Mouse (Mus musculus) monocyte, adult 2 months (primary cell): ENCODE results near the gene Crybg3.

ENCODE experiments used
- DNase-seq, 2 experiments: peaks; one replicate each; pipeline ENCODE4 v3.0.0; 2022; ENCODE audit warnings: low spot score in 2 of 2, low read depth in 1 of 2

The Crybg3 gene

DNA sequence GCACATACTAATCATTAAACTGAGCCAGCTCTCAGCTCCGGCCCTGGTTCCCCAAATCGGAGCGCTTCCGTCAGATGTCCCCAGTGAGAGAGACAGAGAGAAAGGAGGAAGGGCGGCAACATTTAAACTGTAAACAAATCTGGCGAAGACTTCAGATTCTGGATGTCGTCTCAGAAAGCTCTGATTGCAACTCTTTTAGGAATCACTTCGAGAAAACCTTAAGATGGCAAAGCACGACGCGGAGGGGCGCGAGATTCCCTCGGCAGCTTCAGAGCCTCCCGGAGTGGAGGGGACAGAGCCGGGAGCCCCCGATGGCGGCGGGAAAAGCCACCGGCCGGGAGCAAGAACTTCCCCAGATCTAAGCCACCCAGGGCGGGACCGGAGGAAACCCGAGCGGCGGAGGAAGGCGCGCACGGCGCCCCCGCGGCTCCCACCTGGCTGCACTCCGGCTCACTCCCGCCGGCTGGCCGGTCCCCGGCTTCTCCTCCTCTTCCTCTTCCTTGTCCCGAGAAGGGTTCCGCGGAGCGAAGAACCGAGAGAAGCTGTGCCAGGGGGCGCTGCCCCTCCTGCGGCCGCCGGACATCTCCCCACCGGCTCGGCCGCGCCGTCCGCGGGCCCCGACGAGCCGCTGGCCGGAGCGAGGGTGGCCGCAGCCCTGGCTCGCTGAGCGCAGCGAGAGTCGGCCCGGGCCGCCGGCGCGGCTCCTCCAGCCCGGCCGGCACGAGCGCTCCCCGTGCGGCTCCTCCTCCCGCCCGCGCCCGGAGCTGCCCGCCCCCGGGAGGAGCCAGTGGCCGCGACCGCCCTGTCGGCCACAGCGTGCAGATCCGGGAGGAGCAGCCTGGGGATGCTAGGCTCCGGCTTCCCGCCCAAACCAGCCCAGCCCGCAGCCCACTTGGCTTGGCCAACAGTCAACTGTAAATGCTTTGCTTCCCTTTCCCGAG, at the start of gene Crybg3:
Gene Crybg3, minus strand, starts transcription at position 669 of the 941 bp plus-strand sequence.
- DNase-seq, result peak; percentile 42 to 49

DNA sequence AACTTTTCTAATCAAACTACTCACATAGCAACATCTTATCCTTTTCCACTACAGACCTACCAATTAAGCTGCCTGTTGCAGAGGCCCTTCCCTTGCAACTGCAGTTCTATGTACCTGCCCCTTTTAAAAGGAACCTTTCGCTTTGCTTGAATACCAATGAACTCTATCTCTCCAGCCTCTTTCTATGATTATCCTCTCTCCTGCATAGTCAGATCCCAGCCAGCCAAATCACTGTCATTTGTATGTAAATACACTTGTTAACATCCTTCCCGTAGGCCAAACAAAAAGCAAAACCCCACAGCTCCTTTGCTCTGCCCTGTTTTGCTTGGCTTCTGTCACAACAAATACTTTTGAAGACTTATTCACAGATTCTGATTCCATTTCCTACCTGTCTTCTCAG, 43.0 kb upstream of the Crybg3 start:
- no peak for DNase-seq

DNA sequence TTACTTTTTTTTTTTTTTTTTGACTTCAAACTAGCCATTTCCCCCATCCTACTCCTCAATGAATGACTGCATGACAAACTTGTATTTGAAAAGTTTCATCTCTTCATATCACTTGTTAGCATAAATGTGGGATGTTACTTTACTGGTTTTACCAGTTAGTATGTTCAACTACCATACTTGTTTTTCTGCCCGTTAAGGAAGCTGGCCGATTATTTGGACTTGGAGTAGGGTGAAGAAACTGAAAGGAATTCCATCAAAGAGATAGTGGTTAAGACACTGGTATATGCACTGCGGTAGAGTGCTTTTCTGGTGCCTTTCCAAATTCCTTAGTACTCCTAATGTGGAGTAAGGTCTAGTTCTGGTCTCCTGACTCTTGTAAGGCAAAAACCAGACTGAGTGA, 39.2 kb upstream of the Crybg3 start:
- no peak for DNase-seq

DNA sequence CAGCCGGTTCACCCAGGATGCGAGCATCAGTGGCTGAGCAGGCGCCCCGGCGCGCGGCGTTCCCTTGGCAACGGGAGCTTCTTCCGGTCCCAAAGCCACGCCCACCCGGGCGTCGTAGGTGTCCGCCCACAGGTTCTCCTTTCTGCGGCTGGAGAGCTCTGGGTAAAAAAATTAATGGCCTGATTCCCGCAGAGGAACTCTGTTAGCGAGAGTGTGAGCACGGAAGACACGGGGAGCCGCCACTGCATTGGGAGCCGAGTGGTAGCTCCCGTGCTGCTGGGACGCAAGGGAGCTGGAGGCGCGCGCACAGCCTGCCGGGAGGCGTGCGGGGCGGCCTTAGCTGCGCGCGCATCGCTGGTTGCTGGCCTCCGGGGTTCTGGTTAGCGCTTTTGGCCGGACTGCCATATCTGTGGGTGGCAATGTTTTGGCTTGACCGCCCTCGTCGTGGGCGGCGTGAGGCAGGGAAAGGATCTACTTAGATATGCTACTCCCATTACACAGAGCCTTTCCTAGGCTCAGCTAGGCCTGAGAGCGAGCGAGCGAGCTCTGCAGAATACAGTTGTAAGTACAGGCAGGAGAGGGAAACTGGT, 38.4 kb upstream of the Crybg3 start, which contains the start of gene Arl6:
Gene Arl6, minus strand, starts transcription at position 290 of the 590 bp plus-strand sequence.
- peak; percentile 62 to 87 for DNase-seq

DNA sequence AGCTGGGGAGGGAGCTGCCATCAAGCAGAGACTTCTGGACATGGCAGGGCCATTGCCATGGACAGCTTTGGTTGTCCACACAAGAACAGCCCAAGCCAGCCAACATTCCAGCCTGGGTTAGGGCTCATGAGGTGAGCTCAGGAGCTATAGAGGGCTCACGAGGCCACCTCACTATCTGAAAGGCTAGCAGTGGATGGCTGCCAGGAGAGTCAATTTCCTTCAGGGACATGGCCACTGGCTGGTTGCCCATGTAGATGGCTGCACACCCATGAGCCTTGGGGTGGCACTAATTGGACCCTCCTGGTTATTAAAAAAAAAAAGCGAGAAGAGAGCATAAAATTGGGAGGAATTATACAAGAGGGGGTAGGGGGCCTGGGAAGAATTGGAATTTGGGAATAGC, 33.8 kb upstream of the Crybg3 start:
- no peak for DNase-seq

DNA sequence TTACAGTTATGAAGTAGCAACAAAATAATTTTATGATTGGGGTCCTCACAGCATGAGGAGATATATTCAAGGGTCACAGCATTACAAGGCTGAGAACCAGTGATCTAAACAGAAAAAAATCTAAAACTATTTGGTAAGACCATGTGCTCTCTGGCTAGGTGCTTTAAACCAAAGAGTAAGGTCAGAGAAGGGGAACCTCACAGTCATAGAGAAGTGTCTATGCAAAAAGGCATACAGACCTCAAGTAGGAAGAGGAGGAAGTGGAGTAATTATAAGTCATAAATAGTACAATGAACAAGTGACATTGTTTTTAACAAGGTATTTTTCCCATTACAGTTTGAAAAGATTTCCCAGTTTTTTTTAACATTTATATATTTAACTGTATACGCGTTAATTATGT, 20.8 kb upstream of the Crybg3 start:
- DNase-seq, result no peak

DNA sequence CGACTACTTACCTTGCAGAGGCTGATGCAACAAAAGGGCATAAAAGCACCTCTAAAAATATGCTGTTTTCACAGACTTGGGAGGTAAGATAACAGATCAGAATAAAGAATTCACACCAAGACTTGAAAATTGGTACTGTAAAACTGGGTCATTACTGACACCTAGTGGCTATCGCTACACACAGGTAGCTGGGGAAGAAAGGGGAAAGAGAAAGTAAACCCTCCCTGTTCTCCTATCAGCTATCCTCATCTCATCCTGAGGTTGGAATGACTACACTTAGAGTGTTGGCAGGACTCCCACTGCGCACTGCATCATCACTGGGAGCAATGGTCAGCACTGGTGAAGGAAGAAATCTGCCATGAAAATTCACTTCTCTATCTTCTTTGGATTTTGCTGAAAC, 16.4 kb upstream of the Crybg3 start:
- no peak for DNase-seq

DNA sequence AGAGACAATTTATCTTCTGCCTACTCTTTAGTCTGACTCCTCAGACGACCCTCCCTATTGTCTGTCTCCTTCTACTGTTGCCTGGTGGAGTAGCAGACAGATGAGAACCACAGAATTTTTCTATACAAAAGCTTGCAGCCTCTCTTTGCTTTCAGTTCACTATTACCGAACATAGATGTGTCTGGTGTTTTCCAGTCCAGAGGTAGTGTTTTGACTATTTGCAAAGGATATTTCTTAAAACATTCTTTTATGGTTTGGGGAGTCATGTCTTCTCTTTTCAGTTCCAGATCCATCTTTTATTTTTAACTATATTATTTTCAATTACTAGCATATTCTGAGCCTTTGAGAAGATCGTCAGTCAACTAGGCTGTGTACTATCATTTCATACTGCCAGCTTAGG, 14.9 kb upstream of the Crybg3 start:
- no peak for DNase-seq

DNA sequence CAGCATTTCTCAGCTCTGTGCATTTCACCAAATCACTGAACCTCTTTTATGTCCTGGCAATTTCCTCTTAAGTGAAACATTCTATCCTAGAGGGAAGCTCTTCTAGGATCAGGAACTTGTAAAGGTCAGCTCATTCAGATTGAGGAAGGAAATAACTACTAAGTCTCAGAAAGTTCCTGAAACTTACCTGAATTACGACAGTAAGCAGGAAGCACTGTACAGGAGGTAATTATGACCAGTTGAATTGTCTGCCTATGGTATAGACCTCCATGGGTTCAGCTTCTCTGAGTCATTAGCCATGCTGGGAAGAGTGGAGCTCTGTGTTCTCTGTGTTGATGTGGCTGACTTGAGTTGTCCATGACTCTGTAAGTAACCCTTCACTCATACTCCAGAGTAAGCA, 10.0 kb upstream of the Crybg3 start:
- no peak for DNase-seq

DNA sequence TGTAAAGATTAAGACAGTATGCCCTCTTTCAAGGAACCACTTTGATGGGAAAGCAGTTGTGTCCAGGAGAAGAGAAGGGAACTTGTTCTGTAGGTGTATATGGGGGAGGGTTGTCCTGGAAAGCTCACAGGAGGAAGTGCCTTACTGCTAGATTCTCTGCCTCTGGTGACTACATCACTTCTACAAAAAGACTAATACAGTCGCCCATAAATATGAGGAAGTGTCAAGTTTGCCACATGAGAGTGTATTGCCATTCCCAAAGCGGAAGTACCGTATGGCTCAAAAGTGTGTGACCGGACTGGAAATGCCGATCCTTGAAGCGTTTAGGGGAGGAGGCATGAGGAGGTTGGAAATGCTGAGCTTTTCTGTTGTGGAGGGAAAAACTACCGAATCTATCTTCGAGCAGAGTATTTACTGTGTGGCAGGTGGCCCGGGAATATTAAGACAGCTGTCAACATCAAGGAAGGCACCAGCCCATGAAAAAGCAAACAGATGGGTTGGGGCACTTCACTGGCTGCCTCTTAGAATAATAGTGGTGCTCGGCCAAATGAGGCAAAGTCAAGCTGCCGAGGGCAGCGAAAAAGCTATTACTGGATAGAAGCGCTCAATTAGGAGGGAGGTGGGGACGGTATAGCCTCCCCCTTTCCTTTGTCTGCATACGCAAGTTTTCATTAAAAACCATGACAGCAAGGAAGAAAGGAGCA, 3.5 kb upstream of the Crybg3 start:
- DNase-seq, result peak; percentile 10 to 19

DNA sequence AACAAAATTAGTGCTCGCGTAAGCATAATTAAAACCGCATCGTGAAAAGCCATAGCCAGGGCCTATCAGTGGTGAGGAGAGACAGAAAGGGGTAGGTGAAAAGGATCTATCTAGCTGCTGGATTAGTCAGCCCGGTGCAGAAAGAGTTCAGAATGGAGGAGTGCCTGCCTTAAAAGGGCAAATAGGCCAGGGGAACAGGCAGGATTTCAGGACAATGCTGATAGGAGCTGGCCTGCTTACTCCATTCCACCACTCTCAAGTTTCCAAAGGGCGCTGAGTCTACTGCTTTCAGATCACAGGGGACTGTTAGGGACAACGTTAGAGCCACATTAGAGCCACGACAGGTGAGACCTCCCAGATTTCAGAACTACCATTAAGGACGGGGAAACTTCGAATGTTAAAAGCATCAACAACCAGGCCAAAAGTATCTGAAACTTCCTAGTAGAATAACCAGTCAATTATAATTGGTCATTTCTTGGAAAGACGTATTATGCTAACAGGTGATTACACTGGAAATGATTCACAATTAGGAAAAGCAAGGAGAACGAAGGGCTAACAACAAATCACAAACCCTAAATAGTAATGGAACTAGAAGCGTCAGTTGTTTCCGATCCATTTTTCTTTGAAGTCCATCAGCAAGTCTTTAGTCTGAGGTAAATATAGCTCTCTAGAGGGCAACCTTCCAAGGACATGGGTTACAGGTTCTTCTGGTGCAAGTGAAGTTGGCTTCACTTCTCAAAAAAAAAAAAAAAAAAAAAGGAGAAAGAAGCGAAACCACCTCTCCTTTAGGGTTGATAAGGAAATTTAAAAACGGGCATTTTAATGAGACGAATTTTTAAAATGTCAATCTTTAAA, 1.1 kb downstream of the Crybg3 start:
- no peak for DNase-seq

DNA sequence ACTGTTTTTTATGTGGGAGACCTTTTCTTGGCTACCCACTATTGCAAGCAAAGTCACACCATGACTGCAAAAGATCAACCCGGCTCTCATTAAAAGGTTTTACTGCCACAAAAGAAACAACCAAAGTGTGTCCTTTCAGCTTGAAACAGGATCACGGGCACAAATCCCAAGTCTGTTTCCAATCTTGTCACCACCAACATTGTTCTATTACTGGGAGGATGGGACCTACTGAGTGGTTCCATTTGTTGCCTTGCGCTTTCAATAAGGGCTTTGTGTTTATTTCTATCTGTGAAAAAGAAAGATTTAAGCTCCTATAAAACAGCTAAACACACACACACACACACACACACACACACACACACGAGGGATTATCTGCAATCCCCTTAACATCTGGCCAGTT, 1.8 kb downstream of the Crybg3 start:
- DNase-seq, result no peak

DNA sequence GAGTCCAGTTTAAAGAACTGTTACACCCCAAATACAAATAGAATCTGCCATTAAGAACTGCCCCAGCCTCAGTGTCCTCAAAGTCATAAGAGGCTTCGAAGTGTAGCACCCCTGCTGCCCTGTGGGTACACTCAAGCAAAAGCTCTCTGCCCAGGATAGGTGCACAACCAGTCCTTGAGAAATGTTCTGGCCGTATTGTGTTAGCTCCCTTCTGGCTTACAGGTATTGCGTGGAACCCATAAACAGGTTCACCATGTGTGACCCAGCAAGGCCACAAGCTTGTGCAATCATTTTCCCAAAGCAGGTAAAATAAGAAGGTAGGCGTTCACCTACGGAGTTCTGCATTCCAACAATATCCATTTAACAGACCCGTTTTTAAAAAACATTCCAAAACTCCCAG, 3.5 kb downstream of the Crybg3 start:
- DNase-seq, result no peak

DNA sequence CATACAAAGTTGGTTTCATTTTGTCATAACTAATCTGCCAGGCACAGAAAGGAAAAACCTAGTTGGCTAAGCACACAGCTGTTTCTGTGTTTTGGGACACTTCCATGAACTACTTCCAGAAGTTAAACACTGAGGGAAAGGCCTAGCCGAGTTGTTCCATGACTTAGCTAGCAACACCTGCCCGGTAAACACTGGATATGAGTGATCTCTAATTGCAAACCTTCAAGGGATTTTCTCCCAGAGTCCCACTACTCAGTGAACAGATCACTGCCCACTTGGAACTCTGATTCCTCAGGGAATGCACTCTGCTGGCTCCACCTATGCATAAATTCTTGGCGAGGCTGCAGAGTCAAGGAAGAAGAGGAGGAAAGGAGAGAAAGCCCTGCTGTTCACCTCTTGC, 6.1 kb downstream of the Crybg3 start:
- DNase-seq, result no peak

DNA sequence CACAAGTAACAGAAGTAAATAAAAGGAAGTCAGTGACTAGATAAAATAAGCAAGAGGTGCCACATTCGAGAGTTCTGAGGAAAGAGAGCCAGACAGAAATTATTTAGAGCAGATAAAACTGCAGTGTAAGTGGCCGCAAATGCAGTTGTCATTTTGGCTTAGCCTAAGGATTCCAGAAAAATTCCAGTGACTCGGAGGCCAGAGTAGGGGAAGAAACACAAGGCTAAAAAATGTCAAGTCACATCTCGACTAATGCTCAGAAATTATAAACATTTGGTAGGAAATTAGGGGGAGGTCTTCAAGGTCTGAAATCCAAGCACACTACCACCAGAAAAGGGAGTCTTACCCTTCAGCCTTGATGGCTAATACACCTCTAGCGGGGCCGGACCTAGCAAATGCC, 10.0 kb downstream of the Crybg3 start:
- DNase-seq, result no peak

DNA sequence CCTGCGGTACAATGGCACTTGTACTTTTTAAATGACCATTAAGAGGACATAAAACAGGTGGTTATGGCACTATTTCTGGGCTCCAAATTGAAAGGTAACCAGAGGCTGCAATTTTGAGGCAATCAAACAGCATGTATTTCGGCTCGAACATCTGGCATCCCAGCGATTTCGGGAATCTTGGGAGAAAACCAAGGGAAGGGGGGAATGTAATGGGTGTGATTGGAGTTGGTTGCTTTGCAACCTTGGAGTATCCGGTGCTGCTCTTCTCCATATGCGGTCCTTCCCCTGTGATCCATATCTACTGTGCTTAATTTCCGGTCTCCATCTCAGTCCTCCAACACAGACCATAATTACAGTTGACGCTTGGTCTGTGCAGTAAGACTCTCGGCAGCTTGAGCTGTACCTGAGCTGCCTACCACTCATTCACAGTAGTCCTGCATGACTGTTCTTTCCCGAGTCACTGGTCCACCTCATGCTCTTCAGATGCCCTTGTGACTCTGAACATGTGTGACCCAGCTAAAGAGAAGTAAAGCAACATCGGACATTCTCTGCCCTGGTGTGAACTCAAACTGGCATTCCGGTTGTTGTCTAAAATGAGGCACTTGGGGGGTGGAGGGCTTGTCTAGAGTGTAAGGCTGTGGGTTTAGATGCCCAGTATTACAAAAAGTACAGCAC, 12.3 kb downstream of the Crybg3 start:
- no peak for DNase-seq

DNA sequence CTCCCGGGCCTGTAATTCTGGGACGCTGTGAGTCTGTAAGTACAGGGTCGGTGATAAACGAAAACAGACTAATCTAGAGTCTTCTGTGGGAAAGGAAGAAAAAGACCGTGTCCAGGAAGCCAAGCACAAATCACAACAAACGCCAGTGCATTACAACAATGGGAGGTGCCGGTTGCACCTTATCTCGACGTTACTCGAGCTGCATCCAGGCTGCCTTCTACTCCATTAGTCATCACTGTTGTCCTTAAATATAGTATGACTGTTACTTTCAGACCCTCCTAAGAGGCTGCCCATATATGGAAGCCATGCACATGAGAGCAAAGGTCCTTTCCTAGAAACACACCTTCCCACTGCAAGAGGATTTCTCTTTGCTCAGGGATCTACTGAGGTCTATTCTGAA, 13.0 kb downstream of the Crybg3 start:
- DNase-seq, result no peak

DNA sequence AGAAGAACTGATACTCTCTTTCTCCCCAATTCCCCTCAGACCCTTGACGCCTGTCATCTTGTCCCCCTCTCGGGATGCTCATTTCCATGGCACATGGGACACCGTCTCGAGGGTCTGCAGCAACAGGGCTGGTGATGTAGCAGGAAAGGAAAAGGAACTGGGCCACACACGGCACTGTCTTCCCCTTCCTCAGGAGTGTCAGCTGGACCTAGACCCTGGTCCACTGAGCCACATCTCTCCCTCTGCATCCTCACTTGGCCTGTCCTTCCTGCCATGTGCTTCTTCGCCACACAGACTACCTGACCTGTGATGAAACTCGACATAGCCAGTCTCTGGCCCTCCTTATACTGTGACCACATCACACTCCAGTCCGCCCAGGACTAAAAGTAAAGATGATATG, 13.9 kb downstream of the Crybg3 start:
- no peak for DNase-seq

DNA sequence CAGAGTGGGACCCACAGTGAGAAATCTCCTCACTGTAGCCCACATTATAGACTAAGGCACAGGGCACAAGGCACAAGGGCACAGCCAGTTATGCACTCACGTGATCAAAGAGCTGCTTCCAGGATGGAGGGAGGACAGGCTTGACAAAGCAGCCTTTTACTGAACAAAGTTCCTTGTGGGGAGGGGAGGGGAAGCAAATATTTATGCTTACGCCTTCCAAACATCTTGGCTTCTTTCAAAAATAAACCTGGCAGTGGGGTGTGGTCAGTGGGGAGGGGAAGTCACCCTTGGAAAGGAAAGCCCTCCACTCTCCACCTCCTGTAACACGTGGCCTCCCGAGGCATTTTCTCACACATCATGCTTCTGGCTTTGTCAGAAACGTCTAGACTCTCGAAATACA, 14.5 kb downstream of the Crybg3 start:
- DNase-seq, result no peak

DNA sequence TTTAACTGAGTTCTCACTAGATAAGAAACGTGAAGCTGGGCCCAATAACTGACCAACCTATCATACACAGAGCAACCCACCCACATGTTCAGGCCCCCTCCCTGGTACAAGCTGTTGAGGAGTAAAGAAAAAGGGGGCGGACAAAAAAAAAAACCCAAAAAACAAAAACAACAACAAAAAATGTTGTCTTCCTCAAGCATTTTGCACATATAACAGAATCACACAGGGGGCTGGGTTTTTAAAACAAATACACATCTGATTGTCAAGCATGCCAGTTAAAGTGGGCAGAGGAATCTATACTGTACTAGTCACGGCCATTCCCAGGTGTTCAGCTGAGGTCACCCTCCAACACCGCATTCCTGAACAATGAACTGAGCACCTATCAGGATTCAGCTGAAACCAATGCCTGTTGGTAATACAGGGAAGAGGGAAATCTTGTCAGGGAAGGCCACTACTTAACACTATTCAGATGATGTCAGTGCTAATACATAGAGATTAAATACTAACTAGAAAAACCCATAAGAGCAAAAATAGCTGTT, 15.0 kb downstream of the Crybg3 start:
- no peak for DNase-seq
